Mouse (Mus musculus) stomach, embryonic 16.5 days (tissue): ENCODE data around the gene Wasl. TPM values are rescaled to one million over a fixed set of nuclear protein-coding genes. Genes with fewer than 3 reads are reported as not detected.

ENCODE experiments used
- ATAC-seq: fragments of 200-750 bp; cut with Nextera tagmentation; 2 replicates; pipeline ENCODE4 v1.8.0; 2017; ENCODE audit warnings: moderate number of reproducible peaks, moderate TSS enrichment; ENCODE audit not compliant: insufficient read depth, low FRiP score
- H3K27ac ChIP-seq: fragments of 300-500 bp; sonication (generic); 2 replicates; pipeline ENCODE4 v1.5.1; 2014; ENCODE audit warnings: low read length
- H3K27me3 ChIP-seq: fragments of 300-500 bp; sonication (generic); 2 replicates; pipeline ENCODE4 v1.6.1; 2014; ENCODE audit warnings: low read length, control low read depth, mixed read lengths; ENCODE audit not compliant: control insufficient read depth, insufficient read depth
- H3K36me3 ChIP-seq: fragments of 300-500 bp; sonication (generic); 2 replicates; pipeline ENCODE4 v1.6.1; 2014; ENCODE audit warnings: low read length; ENCODE audit not compliant: control insufficient read depth, insufficient read depth
- H3K4me1 ChIP-seq: fragments of 300-500 bp; sonication (generic); 2 replicates; pipeline ENCODE4 v1.6.1; 2014; ENCODE audit warnings: low read length, control low read depth, mixed read lengths; ENCODE audit not compliant: control insufficient read depth, insufficient read depth
- H3K4me2 ChIP-seq: fragments of 300-500 bp; sonication (generic); 2 replicates; pipeline ENCODE4 v1.6.1; 2014; ENCODE audit warnings: low read depth, low read length, mixed read lengths
- H3K4me3 ChIP-seq: fragments of 300-500 bp; sonication (generic); replicated peaks from 2 replicates; pipeline ENCODE4 v1.5.1; 2014; ENCODE audit warnings: mild to moderate bottlenecking, low read length
- H3K9ac ChIP-seq: fragments of 300-500 bp; sonication (generic); 2 replicates; pipeline ENCODE4 v1.6.1; 2014; ENCODE audit warnings: low read length
- H3K9me3 ChIP-seq: fragments of 300-500 bp; sonication (generic); replicated peaks from 2 replicates; pipeline ENCODE4 v1.6.1; 2016; ENCODE audit warnings: low read length, control low read depth; ENCODE audit not compliant: control insufficient read depth
- WGBS: fragments of 180-500 bp; shearing (Covaris S2); extraction: QIAGEN DNeasy Blood & Tissue Kit; methylation state at CpG from one replicate; pipeline ENCODE4 v1.1.7; 2014; 5-methylcytosine and 5-hydroxymethylcytosine counted together
- polyA plus RNA-seq: library from polyadenylated mRNA; unstranded; fragments of >200 nt; fragmentation: Nextera tagmentation; extraction: Ambion mirVana; gene quantifications from 2 replicates; pipeline ENCODE4 v1.2.1, GENCODE M21; 2015

Wasl gene
- polyA plus RNA-seq, 1 experiment from 2014 or later, result 54.3 TPM

DNA sequence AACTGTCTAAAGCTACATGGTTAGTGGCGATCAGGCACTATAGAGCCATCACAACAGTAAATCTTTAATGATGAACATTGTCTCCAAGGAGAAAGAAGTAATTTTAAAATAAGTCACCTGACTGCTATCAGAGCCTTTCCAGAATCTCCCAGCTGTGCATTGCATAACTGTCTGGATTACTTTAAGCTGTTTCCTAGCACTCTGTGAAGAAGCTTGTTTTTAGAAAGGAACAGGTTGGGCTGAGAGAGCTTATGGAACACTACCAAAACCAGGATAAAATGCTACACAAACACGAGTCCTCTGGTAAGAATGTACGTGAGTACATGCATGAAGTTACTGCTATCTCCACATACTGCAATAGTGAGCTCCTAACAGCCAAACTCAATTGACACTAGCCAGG is 14.1 kb downstream of the Wasl start:
- 0 out of 2 replicates have a peak, but pooled peaks have one; percentile 21 for ATAC-seq
- Histone ChIP-seq H3K4me1 (peaks cover 5% of the 10 kb centered on the region), H3K27ac (no peak overlapping the region), H3K36me3 (no peaks in the 10 kb centered on the region; the same call in 1 of the 2 replicates), H3K9ac (no peak overlapping the region), H3K4me2 (no peak overlapping the region), H3K9me3 (no peaks in the 10 kb centered on the region; the same call in 1 of the 2 replicates), H3K4me3 (no peak overlapping the region), H3K27me3 (no peaks in the 10 kb centered on the region)
- 52% methylated on average over 3 of the region's 3 CpGs for WGBS

GRCm38 (mm10) chr6:24648403-24648802 is 16.4 kb downstream of the Wasl start:
- Histone ChIP-seq H3K27me3 (no peaks in the 10 kb centered on the region), H3K9ac (no peak overlapping the region), H3K4me1 (peaks cover 5% of the 10 kb centered on the region), H3K9me3 (no peaks in the 10 kb centered on the region), H3K4me3 (no peak overlapping the region), H3K4me2 (no peak overlapping the region), H3K36me3 (no peaks in the 10 kb centered on the region), H3K27ac (no peak overlapping the region)
- ATAC-seq, result no peak
- 77% methylated on average over 4 of the region's 4 CpGs for WGBS

GRCm38 (mm10) chr6:24647103-24647691 is 17.6 kb downstream of the Wasl start:
- H3K4me2 ChIP-seq, result no peak overlapping the region
- no peak overlapping the region for H3K4me3 ChIP-seq
- no peak overlapping the region for H3K27ac ChIP-seq
- H3K4me1 ChIP-seq, result peaks cover 5% of the 10 kb centered on the region
- ATAC-seq, result no peak
- H3K27me3 ChIP-seq, result no peaks in the 10 kb centered on the region
- H3K9me3 ChIP-seq, result no peaks in the 10 kb centered on the region
- WGBS, result 72% methylated on average over 4 of the region's 4 CpGs
- H3K36me3 ChIP-seq, result no peaks in the 10 kb centered on the region
- H3K9ac ChIP-seq, result no peak overlapping the region

DNA sequence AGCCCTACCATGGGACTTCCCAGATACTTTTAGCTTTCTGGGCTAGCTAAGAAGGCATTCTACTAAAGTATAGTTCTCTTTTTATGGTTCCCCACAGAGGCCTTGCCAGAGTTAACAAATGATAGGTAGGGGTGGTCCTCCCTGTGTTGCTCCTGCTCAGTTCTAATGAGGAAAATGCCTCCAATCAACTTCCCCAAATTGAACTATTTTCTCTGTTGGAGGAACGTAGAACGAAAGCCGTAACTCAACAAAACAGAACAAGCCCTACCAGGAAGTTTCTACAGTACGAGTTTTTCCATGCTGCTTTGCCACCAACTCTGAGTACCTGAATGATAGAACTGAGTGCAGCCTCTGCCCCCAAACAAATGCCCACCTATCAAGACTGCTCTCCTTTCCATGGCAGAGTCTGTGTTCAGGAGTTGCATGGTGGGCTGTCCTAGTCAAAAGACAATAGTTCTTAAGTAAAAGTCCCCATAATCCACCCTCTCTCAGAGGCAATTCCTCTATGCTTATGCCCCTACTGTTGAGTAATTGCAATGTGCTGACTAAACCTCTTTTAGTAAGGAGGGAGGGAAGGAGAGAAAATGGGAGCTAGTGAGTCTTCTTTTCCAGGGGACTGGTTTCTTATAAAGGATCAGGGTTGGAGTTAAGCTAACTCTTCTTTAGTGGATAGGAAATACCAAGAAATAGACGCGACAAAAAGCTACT is 19.3 kb downstream of the Wasl start:
- no peak for ATAC-seq
- H3K4me3 ChIP-seq, result no peak overlapping the region
- no peaks in the 10 kb centered on the region for H3K27me3 ChIP-seq
- 89% methylated on average over 6 of the region's 6 CpGs for WGBS
- no peak overlapping the region for H3K4me2 ChIP-seq
- no peak overlapping the region for H3K9ac ChIP-seq
- no peaks in the 10 kb centered on the region for H3K9me3 ChIP-seq
- no peak overlapping the region for H3K27ac ChIP-seq
- no peaks in the 10 kb centered on the region for H3K36me3 ChIP-seq
- H3K4me1 ChIP-seq, result peaks cover under 1% of the 10 kb centered on the region

GRCm38 (mm10) chr6:24642960-24643359 is 21.8 kb downstream of the Wasl start:
- no peaks in the 10 kb centered on the region for H3K4me1 ChIP-seq
- no peak overlapping the region for H3K27ac ChIP-seq
- no peak overlapping the region for H3K4me3 ChIP-seq
- H3K9me3 ChIP-seq, result no peaks in the 10 kb centered on the region
- no peak overlapping the region for H3K4me2 ChIP-seq
- H3K27me3 ChIP-seq, result no peaks in the 10 kb centered on the region
- H3K9ac ChIP-seq, result no peak overlapping the region
- no peak for ATAC-seq
- WGBS, result 90% methylated on average over 3 of the region's 3 CpGs
- H3K36me3 ChIP-seq, result no peaks in the 10 kb centered on the region

DNA sequence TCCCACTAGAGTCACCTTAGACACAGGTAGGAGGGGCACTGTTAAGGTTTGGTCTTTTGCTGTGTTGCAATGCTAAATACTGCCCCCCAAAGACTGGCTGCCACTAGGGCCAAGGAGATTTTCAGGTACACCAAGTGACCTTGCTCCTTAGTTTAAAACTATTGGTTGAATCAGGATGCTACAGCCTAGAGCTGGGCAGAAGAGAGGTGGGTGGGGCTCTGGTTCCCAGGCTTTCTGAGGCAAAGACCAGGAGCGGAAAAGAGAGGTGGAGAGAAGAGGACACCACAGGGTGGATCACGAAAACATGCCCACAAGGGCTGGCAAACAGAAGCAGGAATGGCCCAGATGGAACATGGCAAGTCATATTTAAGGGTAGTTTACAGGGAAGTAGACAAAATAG is 22.6 kb downstream of the Wasl start:
- WGBS, result 91% methylated on average over 2 of the region's 2 CpGs
- no peak for ATAC-seq
- no peak overlapping the region for H3K27ac ChIP-seq
- no peak overlapping the region for H3K4me2 ChIP-seq
- H3K9me3 ChIP-seq, result no peaks in the 10 kb centered on the region
- H3K27me3 ChIP-seq, result no peaks in the 10 kb centered on the region
- H3K4me1 ChIP-seq, result no peaks in the 10 kb centered on the region
- H3K4me3 ChIP-seq, result no peak overlapping the region
- no peak overlapping the region for H3K9ac ChIP-seq
- H3K36me3 ChIP-seq, result no peaks in the 10 kb centered on the region

DNA sequence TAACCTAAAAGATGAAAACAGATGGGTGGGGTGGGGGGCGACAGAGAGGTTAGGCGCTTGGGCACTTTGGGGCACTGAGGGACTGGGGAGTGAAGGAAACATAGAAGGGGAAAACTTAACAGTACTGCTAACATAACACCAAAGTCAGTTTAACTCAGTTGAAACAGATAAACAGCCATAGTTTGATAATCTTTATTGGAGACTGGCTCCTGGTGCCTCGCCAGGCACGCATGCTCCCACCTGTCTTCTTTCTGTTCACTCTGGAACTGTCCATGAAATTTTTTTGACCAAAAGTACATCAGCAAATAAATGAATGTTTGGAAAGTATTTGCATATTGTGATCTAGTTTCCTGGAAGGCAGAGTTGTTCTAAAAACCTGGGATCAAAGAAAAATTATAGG is 23.5 kb downstream of the Wasl start:
- Histone ChIP-seq H3K27me3 (no peaks in the 10 kb centered on the region), H3K9ac (no peak overlapping the region), H3K36me3 (no peaks in the 10 kb centered on the region), H3K9me3 (no peaks in the 10 kb centered on the region), H3K27ac (no peak overlapping the region), H3K4me1 (no peaks in the 10 kb centered on the region), H3K4me3 (no peak overlapping the region), H3K4me2 (no peak overlapping the region)
- ATAC-seq, result no peak
- 82% methylated on average over 4 of the region's 4 CpGs for WGBS

GRCm38 (mm10) chr6:24635814-24636213 is 29.0 kb downstream of the Wasl start:
- Histone ChIP-seq H3K27ac (no peak overlapping the region), H3K36me3 (peaks cover 4% of the 10 kb centered on the region; the same call in 1 of the 2 replicates), H3K9ac (no peak overlapping the region), H3K9me3 (no peaks in the 10 kb centered on the region), H3K4me2 (no peak overlapping the region), H3K4me1 (no peaks in the 10 kb centered on the region), H3K27me3 (no peaks in the 10 kb centered on the region), H3K4me3 (no peak overlapping the region)
- no peak for ATAC-seq
- WGBS, result 89% methylated on average over 2 of the region's 2 CpGs

DNA sequence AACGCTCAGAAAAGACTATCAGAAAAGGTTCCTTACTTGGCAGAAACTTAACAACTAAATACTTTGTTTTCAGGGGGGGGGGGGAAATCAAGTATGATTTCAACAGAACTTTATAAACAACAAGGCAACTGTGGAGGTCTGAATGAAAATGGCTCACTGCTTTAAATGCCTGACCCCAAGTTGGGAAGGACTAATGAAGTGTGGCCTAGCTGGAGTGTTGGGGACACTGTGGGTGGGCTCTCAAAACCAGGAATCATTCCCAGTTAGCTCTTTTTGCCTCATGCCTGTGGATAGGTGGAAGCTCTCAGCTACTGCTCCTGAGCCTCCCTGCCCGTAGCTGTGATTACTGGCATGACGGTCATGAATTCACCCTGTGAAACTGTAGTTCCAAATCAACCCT is 30.7 kb downstream of the Wasl start:
- Histone ChIP-seq H3K27ac (no peak overlapping the region), H3K4me2 (no peak overlapping the region), H3K9ac (no peak overlapping the region), H3K27me3 (no peaks in the 10 kb centered on the region), H3K36me3 (peaks cover 4% of the 10 kb centered on the region; the same call in 1 of the 2 replicates), H3K4me3 (no peak overlapping the region), H3K9me3 (no peaks in the 10 kb centered on the region), H3K4me1 (no peaks in the 10 kb centered on the region)
- WGBS, result 87% methylated on average over 3 of the region's 3 CpGs
- ATAC-seq, result no peak
